Mouse (Mus musculus) embryonic fibroblast, embryonic 13.5 days (primary cell): ENCODE measurements around the gene Ssna1.

Experiments
- CTCF ChIP-seq: IDR thresholded peaks from 2 replicates; pipeline ENCODE4 v1.5.1; 2011; ENCODE audit warnings: mild to moderate bottlenecking, control low read depth, low read length, moderate library complexity, borderline replicate concordance; ENCODE audit not compliant: insufficient read depth
- POLR2A ChIP-seq: IDR thresholded peaks from 2 replicates; pipeline ENCODE4 v1.6.1; 2011; ENCODE audit warnings: low read depth, mild to moderate bottlenecking, control low read depth, low read length, moderate library complexity

DNA sequence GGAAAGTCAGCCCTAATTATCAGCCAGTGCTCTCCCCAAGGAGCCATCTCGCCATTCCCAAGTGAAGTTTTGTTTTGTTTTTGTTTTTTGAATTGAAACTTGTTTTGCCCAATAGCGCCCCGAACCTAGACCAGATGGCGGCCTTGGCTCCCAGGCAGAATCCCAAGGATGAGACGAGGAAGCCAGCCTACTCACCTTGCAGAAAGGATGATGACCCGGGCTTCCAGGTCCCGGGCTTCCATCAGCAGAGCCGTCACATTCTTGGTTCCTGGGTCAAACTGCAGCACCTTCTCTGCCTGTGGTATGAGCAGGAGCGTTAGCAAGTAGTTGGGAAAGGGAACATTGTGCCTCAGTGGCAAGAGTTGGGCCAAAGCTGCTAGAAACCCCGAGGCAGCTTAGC, 37.9 kb upstream of the Ssna1 start:
- TF ChIP-seq POLR2A (no peak), CTCF (no peak)
